Mouse (Mus musculus) adipose tissue, adult 10 weeks (tissue): ENCODE measurements around the gene Gtf2a2. TPM values are rescaled to one million over a fixed set of nuclear protein-coding genes. Genes with fewer than 3 reads are reported as not detected.

Experiments used
- polyA plus RNA-seq: library from polyadenylated mRNA; stranded (reverse); fragments of 350-450 nt; fragmentation: Illumina TruSeq; extraction: RNeasy Lipid Tissue Mini Kit (QIAGEN cat#74804); gene quantifications from one replicate; pipeline ENCODE4 v1.2.3, GENCODE M21; 2014; ENCODE audit warnings: low read depth, low replicate concordance

Gtf2a2 gene
- polyA plus RNA-seq = 74.6 TPM

DNA sequence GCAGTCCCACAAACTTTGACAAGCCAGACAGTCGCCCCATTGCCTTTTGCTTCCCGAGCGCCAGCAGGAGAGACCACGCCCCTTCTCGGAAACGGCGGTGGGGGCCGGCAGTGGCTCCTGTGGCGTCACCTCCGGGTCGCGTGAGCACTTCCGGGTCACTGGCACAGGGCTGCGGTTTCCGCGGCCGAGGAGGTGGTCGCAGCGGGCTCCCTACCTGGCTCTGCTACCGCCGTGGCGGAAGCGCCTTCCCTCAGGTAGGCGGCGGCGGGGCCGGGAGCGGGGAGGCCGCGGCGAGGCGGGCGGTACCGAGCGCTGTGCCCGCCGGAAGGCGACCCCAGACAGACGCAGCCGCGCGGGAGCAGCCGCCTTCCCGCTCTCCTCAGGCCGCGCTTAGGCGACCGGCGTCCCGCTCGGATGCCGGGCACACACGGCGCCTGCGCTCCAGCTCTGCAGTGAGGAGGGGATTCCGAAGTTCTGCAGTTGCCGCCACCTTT, at the start of gene Gtf2a2:
Gene Gtf2a2 (plus strand): TSS at position 143 of the 494 bp plus-strand sequence.

DNA sequence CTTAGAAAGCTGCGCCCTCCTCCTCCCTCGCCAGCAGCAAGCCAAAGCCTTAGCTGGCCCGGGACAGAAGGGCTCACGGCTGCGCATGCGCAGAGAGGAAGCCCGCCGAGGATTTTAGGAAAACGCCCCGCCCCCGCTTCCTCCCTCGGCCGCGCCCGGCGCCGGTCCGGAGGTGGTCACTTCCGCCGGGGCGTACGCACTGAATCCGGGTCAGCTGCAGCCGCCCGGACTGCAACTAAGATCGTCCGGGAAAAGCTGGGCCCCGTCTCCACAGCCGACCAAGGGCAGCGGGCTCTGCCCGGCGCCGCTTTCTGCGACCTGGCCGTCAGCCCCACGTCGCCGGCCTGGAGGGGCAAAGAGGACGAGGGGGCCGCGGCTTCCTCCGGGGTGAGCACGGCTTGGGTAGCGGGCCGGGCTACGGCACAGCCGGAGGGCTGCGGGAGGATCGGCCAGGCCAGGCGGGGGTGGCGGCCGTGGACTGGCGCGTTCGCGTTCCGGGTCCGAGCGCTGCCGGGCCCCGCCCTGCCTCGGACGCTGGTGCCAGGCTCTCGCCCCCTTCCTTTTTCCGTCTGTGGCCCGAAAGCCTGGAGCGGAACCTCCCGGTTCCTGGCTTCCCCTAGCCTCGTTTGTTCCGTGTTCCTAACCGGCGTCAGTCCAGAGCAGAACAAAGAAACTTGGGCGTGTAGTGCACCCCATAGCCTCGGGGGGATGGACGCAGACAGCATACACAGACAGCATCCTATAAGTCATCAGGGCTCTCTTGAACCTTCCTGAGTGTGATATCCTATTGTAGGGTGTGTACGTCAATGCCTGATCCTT, 22.8 kb upstream of the Gtf2a2 start, which contains the start of gene Bnip2:
Gene Bnip2 (plus strand): TSS at position 164 of the 819 bp plus-strand sequence.

DNA sequence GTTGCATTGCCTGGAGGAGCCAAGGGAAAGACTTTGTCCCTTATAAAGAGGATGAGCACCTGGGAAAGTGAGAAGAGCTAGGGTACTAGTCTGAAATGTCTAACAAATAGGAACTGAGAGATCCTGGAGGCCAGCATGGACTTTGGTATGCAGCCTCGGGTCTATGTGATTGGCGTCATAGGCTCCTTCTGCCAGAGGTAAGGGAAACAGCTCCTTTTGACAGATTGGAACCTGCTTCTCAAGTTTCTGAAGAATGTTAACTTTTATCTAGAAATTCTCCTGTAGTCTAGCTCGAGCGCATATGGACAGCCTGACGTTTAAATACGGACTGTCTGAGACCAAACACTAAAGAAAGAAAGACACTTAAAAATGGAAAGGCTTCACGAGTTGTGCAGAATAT, 25.6 kb downstream of the Gtf2a2 start, which contains the start of gene Gcnt3:
Gene Gcnt3 (minus strand): TSS at position 101 of the 400 bp plus-strand sequence.

Other genes starting within 250 kb of the Gtf2a2 start
- 60.0 TPM for gene Bnip2, start 23.1 kb upstream of the Gtf2a2 start, polyA plus RNA-seq
- 0.11 TPM for gene Gcnt3, start 25.5 kb downstream of the Gtf2a2 start, polyA plus RNA-seq
- gene Fam81a, start 130.0 kb downstream of the Gtf2a2 start, polyA plus RNA-seq = 2.3 TPM
- 15.7 TPM for gene Myo1e, start 194.8 kb downstream of the Gtf2a2 start, polyA plus RNA-seq